Mouse (Mus musculus) spleen, adult 2 months (tissue): ENCODE results near the gene Tsg101.

ENCODE experiments used
- CTCF ChIP-seq: fragments of 200-500 bp; IDR thresholded peaks from 2 replicates; pipeline ENCODE4 v1.5.1; 2011; ENCODE audit warnings: mild to moderate bottlenecking, inconsistent platforms; ENCODE audit not compliant: insufficient read depth, insufficient read length, insufficient replicate concordance; ENCODE audit errors: extremely low read depth
- POLR2A ChIP-seq: fragments of 200-500 bp; IDR thresholded peaks from 2 replicates; pipeline ENCODE4 v1.6.1; 2011; ENCODE audit warnings: low read depth, low read length, inconsistent platforms

GRCm38 (mm10) chr7:46899343-46899742 is 20.4 kb downstream of the Tsg101 start:
- TF ChIP-seq POLR2A (no peak), CTCF (no peak)
